Mouse (Mus musculus) layer of hippocampus, postnatal 10 days (tissue): ENCODE measurements around the gene Dgkg. TPM values are rescaled to one million over a fixed set of nuclear protein-coding genes. Genes with fewer than 3 reads are reported as not detected.
A peak's percentile ranks its signal among the peaks of the same experiment; 100 is the strongest.

Experiments used
- DNase-seq, 2 experiments: peaks; one replicate each; pipeline ENCODE4 v3.0.0; 2021; ENCODE audit warnings: low spot score in 2 of 2
- long read RNA-seq: library from polyadenylated mRNA; stranded (forward); transcript quantifications from one replicate; pipeline ENCODE4 v2.0.0, GENCODE M21; 2023
- total RNA-seq, 2 experiments: library from RNA; stranded (reverse); gene quantifications; 2 replicates each; pipeline ENCODE4 v1.2.3; 2021

Dgkg gene
- total RNA-seq, result 100 to 1,000 TPM; 113 to 120 TPM
- long read RNA-seq, transcript Dgkg-202 (25 exons, 3,555 nt), result major isoform, 21 of 42 reads
- long read RNA-seq, partial matches to known transcripts, result 5 of 42 reads
- long read RNA-seq, other reads (novel, unspliced or antisense), result 12 of 42 reads

DNA sequence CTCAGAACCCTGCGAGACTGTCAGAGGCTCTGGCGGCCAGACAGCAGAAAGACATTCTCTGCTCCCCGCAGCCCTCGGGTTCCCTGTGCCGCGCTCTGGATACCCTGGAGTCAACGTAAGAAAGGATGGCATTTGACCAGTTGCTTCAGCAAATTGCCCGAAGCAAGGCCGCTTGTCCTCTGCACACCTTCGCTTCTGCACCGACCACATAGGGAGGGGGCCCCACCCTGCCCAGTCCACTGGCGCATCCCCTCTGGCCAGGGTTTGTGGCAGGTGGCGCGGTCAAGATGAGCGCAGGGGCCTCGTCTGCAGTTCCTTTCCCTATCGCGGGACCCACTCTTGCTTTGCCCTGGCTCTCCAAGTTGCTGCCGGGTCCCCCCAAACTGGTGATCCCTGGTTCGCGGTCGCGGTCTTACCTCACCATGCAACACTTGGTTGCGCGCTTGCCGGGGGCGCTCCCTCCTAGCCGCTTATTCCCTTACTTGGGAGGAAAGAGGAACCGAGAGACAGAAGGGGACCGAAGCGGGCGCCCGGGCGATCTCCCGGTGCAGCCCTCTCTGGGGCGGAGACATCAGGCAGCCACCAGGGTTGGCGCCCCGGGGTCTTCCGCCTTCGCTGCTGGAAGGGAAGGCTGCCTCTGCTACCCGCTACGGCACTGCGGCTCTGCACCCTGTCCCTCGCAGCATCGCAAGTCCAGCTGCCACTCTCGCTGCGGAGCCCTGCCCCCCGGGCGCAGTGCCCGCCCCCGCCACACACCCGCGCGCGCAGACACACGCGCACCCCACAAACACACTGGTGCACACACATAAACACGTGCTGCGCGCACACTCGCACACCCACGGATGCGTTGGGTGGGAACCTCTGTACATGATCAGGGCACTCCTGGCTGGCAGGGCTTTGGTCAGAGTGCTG lies at the start of gene Dgkg:
Gene Dgkg, minus strand, starts transcription at position 689 of the 912 bp plus-strand sequence.
- DNase-seq, result peak; percentile 62 to 70

DNA sequence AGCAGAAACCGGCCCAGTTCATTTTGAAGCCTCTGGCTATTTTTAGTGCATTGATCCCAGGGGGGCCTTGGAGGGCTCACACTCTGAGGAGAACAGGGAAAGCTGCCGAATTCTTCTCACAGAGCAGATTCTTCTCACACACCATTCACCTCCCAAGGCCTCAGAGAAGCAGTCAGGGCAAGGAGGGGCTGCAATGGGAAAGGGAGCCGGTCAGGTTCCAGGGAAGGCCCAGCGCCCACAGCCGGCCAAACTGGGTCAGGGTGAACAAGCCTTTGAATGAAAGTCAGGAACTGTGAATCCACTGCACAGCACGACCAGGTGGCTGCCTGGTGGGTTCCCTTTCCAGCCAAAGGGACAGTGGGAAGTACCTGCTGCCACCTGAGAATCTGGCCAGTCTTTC lies 47.9 kb upstream of the Dgkg start:
- DNase-seq, result no peak

DNA sequence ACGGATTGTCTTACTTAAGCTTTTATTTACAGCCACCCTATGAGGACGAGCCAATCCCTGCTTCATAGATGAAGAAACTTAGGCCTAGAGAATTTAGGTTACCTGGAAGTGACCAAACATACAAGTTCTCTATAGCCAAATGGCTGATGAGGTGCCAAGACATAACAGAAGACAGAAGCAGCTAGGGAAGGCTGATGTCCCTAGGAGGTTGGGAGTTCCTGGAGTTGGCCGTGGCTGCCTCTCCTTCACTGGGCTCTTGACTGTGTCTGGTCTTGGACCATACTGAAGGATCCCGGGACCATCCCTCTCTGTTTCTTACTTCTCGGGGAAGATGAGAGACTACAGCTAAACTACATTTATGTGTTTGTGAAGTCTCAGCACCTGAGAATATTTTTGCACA lies 47.1 kb upstream of the Dgkg start:
- DNase-seq, result no peak

DNA sequence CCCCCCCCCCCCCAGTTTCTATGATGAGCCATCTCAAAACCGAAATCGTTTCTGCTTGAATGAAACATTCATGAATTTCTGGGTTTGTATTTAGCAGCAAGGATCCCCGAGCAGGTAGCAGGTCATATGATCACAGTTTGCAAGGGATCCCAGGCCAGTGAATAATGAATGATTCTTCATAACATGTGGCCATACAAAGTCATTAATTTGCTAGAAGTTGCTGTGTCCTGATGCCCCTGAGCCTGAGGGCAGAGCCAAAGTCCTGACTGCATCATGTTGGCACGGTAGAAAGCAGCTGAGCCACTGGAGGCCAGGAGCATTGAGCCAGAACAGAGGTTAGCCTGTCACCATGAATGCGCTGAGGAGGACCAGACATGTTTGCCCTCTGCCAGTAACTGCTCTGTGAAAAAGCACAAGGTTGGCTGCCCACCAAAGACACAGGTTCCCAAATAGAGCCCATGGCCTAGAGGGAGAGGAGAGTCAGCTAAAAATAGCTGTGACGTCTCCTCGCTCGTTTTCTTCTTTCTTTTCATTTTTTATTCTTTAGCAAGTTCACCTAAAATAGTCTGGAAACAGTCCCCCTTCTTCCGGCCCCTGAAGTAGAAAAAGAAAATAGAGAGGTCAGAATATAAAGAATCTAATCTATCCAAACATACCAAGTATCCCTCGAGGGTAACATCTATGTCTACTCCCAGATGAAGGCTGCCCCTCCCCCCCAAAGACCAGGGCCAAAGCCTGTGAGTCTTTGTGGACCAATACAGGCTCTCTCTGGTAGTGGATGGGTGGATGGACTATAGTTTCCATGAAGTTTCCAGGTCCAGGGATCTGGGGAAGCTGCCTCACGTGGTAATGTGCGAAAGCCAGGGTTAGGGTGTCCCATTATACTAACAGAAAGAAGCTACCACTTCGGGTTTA lies 42.1 kb upstream of the Dgkg start:
- peak in 1 of 2 experiments; percentile 18 for DNase-seq

DNA sequence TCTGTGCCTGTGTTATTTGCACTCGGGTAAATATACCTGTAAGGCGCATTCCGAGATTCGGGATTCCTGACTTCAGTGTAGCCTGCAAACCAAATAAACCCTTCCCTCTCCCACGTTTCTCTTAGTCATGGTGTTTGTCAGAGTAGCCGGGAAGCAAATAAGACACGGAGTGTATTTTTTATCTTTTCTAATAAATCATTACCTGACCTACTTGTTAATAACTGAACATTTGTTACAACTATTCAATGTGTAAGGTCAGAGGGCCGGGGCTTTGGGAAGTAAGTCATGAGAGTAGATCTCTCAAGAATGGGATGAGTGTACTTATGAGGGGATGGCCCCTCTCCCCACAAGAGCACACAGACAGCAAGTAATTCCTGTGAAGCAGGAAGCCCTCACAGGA lies 41.1 kb upstream of the Dgkg start:
- DNase-seq, result no peak

DNA sequence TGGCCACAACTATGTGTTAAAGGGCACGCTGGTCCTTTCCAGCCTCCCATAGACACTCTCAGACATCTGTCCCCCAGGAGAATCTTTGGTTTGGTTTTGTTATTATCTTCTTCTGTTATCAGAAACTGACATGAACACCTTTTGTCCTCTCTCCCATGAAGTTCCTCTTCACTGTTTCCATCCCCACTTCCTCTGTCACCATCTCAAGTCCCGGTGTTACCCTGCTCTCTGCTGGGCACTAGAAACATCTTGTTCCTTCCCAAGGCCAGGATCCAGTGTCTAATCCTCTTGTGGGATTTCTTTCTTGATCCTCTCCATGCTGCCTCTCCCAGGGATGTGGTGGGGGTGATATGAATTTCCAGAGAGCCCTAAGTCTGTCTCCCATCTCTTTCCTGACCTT lies 32.6 kb upstream of the Dgkg start:
- no peak for DNase-seq

DNA sequence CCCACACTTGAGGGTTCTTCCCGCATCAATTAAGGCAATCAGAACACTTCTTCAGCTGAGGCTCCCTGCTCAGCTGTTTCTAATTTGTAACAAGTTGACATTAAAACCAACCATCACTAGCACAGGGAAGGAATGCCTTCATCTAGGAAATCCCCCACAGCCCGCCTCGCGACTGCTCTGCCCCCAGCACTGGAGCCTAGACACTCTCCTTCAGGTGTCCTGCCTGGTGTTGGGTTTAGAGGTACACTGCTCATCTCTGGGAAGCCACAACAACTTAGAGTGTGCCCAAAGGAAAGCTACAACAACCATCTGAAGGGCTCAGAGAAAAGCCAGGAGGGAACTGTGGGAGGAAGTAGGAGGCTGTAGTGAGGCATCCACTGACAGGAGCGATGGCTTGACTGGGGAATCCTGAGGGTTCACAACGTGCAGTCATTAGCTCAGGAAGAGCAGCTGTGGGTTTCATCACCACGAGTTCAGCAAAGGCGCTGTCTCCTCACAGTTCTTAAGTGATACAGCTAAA lies 30.8 kb upstream of the Dgkg start:
- peak in 1 of 2 experiments; percentile 27 for DNase-seq

DNA sequence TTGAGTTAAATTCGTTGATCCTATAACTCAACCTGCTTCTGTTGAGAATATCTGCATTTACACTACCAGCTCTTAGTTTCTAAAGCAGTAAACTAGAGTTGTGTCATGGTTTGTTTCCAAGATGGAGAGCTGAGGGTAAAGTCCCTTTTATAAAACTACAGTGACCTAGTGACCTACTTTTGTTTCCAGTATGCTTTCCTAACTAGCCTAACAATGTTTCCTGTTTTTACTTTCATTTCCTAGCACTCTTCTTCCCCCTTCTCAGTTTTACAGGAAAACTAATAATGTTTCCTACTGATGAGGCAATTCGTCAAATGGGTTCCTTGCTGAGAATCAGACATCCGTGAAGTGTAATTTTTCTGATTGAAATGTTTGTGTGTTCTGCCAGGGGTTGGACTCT lies 26.6 kb upstream of the Dgkg start:
- DNase-seq, result no peak

DNA sequence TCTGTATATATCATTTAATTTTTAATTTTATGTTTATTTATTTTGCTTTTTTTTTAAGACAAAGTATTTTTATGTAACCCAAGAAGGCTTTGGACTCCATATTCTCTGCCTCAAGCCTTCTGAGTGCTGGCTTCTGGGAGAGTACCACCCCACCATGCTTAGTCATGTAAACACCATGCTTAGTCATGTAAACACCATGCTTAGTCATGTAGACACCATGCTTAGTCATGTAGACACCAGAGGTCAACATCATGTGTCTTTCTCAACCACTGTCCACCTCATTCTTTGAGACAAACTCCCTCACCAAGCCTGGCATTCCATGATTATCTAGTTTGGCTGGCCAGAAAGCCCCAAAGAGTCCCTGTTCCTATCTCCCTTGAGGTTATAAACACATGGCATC lies 25.7 kb upstream of the Dgkg start:
- DNase-seq, result no peak

DNA sequence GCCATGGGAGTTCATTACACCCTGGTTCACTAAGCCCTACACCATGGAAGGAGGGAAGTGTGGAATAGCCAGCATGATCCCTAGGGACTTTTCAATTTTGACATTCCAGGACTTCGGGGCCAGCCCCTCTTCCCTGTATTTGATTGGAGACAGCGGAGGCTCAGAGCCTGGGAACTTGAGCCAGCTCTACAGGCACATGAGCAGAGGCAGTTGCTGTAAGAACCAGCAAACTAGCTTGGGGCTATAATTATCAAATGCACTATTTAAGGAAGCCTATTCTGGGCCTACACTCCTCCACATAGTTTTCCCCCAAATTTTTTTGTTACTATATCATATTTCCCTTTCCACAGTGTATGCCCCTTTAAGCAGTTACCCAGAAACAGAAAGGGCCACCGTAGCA lies 22.6 kb upstream of the Dgkg start:
- DNase-seq, result no peak

DNA sequence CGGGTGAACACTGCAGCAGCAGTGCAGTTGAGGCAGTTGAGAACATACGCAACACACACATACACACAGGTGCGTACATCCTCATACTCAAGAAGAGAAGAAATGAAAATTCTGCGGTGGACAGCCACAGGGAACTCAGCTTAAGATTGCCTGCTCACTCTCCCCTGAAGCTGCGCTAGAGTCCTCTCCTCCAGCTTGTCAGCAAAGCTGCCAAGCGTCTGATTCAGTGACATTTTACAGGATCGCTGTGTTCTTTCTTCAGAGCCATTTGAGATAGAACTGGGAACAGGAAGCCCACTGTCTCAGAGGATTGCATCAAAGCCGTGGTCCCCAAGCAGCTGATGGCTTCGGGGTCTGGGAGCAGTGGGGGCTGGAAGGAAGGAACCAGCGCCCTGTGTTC lies 17.6 kb upstream of the Dgkg start:
- no peak for DNase-seq

DNA sequence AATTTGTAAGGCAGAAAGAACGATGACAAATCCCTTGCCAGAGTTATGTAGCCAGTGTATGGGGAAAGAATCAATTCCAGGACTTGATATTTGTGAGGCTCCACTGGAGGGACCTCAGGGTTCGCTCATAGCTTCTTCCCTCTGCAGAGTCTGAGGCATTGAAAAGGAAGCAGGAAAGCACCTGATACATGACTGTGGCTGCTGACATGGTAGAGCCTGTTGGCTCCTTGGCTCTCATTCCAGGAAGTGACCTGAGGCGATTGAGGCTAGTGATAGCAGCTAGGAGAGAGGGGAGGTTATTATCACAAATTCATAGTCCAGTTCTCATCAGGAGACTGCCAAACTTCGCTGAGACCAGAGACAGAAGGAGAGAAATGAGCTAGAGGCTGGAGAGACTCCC lies 17.1 kb upstream of the Dgkg start:
- DNase-seq, result no peak

DNA sequence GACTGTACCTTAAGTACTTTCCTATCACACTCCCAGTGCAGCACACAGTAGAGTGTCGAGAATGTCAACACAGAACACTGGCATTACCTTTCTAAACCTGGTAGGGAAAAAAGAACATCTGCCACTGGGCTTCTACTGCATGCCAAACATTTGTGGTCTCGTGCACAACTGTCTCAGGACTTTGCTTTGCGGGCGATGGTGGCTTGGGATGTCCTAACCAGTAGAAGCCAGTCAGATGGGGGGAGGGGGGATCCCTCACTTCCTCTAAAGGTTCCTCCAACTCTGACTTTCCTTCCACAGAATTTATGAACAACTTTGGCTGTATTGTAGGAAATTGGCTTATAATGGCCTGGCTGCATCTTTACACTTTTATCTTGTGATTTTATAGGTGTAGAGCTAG lies 7.0 kb upstream of the Dgkg start:
- DNase-seq, result no peak

DNA sequence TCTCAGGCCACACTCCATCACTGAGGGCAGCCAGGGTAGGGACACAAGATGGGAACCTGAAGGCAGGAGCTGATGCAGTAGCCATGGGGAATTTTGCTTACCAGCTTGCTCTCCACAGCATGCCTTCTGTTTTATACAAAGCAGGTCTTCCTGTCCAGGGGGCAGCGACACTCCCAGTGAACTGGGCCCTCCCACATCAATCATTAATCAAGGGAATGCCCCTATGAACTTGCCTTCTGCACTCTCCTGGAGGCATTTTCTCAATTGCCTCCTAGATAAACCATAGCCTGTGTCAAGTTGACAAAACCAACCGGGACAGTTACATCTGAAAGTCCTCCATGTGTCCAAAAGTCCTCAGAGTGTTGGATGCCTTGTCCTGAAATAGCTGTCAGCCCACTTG lies 6.1 kb upstream of the Dgkg start:
- DNase-seq, result no peak

DNA sequence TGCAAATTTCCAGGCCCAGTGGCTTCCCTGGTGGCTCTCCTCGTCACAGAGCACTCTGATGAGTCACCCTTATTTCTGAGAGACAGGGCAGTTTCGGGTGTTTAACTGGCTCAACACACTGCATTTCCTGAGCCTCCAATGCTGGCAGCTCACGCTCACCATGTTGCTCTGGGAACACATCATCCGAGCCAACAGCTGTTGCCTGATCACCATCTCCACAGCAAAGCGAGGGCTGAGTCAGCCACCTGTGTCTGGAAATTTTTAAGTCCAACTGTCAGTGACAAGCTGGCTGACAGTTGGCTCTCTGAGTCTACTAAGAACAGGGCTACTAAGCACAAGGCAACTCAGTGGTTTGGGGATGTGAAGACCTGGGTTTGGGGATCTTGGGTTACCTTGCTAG lies 4.1 kb upstream of the Dgkg start:
- DNase-seq, result peak; percentile 30 to 37

DNA sequence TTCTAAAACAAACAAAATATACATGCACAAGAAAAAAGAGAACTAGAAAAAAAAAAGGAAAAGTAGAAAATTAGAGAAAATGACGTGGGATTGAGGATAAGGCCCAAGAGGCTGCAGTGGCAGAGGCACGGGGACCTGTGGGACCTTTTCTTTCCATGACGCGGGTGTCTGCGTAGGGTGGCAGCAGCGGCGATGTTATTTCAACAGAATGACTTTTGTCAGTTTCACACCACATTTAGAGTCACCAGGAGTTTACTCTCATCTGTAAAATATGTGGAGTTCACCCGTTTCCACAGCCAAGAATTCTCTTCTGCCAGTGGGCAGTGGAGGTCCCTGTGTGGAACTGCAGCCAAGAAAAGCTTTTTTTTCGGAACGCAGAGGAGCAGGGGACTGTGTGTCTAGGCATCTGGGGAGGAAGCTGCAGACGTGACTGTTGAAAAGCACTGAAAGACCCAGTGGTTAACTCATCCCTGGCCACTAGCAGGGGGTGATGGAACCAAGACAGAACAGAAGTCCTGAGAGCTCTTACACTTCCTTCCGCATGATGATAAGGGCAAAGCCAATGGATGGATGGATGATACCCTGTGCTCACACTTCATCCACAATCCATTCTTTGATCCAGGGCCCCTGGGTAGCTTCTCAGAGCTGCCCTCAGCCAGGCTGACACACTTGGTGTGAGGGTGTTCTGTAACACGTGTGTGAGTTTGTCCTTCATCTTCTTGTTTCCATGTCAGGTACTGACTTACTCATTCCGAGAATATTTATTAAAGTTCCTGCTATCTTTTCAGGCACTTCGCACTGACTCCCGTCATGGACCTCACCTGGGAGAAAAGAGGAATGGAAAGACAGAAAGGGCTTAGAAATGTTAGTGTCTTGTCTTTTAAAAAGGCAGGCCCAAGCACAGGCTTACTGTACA lies 1.1 kb upstream of the Dgkg start:
- DNase-seq, result no peak

DNA sequence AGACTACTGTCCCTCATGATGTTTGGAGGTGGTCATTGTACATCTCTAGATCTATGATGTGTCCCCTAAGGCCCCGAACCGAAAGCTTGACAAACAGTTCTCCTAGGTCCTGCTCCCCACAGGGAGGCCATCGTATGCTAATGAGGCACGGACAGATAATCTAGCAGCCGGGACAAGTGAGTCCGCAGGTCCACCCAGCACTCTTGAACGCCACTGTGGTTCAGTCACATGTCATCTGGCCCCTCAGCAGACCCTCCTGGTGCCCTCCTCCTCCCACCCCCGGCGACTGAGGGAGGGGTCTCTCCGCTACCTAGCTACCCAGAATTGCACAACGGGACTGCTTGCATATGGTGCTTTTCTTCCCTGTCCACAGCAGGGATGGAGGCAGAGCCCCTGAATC lies 1.2 kb downstream of the Dgkg start:
- peak in 1 of 2 experiments; percentile 30 for DNase-seq

DNA sequence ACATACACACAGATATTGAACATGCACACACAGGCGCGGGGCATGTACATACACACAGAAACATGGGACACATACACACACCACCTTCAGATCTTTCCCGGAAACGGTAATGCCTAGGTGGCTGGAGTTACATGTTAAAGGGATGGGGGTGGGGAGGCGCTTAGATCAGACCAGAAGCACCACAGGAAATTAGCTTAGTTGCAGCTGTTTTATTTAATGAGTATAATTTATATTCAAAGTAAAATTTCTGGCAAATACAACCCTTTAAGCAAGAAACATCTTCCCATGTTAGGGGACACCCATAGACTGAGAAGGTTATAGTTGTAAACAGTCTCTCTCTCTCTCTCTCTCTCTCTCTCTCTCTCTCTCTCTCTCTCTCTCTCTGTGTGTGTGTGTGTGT lies 1.8 kb downstream of the Dgkg start:
- no peak for DNase-seq

DNA sequence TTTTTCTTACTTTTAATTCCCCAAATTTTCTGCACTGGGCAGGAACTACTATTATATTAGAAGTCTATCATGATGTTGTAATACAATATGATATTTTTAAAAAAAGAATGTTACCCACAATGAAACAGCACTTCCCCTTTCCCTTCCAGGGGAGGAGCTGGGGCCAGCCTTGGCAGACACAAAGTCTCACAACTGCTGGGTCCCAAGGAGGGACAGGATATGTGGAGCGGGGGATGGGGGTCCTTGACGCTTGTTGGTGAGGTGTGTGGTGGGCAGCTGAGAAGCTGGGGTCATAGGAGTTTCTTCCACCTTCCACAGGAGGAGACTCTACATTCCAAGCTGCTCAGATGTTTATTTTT lies 2.6 kb downstream of the Dgkg start:
- no peak for DNase-seq

DNA sequence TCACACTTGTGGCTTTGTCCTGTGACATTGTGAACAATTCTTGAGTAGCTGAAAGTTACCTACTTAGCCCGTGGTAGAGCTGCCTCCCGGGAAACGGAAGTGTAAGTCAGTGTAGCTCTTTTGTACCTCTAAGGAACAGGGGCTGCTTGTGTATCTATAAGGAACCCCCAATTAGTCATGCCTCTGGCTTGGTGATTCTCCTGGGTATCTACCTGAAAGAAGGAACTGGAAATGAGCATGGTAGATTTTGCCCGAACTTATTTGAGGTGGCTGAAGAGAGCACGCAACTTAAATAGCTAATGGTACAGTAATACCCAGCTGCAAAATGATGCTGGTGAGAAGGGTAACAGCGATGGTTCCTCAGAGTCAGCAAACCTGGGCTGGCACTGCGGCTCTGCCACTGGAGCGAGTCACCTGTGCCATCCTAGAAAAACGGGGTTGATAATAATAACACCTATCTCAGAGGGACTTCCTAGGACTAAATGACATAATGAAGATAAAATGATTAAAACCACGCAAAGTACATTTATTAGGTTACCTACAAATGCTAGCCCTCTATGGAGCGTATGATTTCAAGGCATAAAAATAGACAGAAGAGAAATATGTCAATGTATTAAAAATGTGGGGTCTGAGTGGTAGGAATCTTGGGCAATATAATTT lies 3.1 kb downstream of the Dgkg start:
- no peak for DNase-seq
